Mouse (Mus musculus) megakaryocyte, embryonic 14.5 days (primary cell): Measurements from ENCODE around the gene Fam204a.

Experiments
- FLI1 ChIP-seq: IDR thresholded peaks from 2 replicates; pipeline ENCODE4 v1.6.1; 2012; ENCODE audit warnings: low read length, inconsistent platforms, mixed read lengths
- GATA1 ChIP-seq: IDR thresholded peaks from 3 replicates; pipeline ENCODE4 v1.6.1; 2012; ENCODE audit warnings: mixed read lengths, low read length, inconsistent platforms, borderline replicate concordance

- TF ChIP-seq GATA1 (no peak), FLI1 (no peak)
Observed at GRCm38 (mm10) chr19:60160611-60161274, 65.8 kb downstream of the Fam204a start.
